Mouse (Mus musculus) embryonic fibroblast, embryonic 13.5 days (primary cell): ENCODE data around the gene Mapk9. TPM values are rescaled to one million over a fixed set of nuclear protein-coding genes. Genes with fewer than 3 reads are reported as not detected.
"Not testable (repeated sequence)": the region's sequence is repeated elsewhere in the genome, so short reads cannot be mapped to it uniquely, and the experiment has no call there.

Experiments
- H3K27ac ChIP-seq: 2 replicates; pipeline ENCODE4 v1.5.1; 2012; ENCODE audit warnings: low read length, control low read depth, inconsistent platforms; ENCODE audit not compliant: insufficient read depth
- H3K4me1 ChIP-seq: 2 replicates; pipeline ENCODE4 v1.6.1; 2011; ENCODE audit warnings: low read length; ENCODE audit not compliant: control insufficient read depth, insufficient read depth
- H3K4me3 ChIP-seq: 2 replicates; pipeline ENCODE4 v1.5.1; 2011; ENCODE audit warnings: mild to moderate bottlenecking, control low read depth, low read length; ENCODE audit not compliant: insufficient read depth
- CTCF ChIP-seq: IDR thresholded peaks from 2 replicates; pipeline ENCODE4 v1.5.1; 2011; ENCODE audit warnings: mild to moderate bottlenecking, control low read depth, low read length, moderate library complexity, borderline replicate concordance; ENCODE audit not compliant: insufficient read depth
- POLR2A ChIP-seq: IDR thresholded peaks from 2 replicates; pipeline ENCODE4 v1.6.1; 2011; ENCODE audit warnings: low read depth, mild to moderate bottlenecking, control low read depth, low read length, moderate library complexity
- polyA plus RNA-seq: library from polyadenylated mRNA; stranded (reverse); fragments of >200 nt; gene quantifications from 2 replicates; pipeline ENCODE4 v1.2.4, GENCODE M21; 2011; ENCODE audit warnings: low read depth; ENCODE audit not compliant: missing spikeins, insufficient read length

Gene Mapk9
- 62.5 and 68.5 TPM in 2 replicates for polyA plus RNA-seq

GRCm38 (mm10) chr11:49846401-49847070 lies at the start of gene Mapk9:
Gene Mapk9, plus strand, starts transcription at chr11:49846751.
- peak; percentile 58; the same call in 1 of the 2 replicates for TF ChIP-seq POLR2A
- TF ChIP-seq CTCF = peak; percentile 88

GRCm38 (mm10) chr11:49798931-49799330 lies 47.6 kb upstream of the Mapk9 start:
- Histone ChIP-seq H3K4me3 (no peak overlapping the region), H3K27ac (no peak overlapping the region)
- TF ChIP-seq CTCF (no peak), POLR2A (no peak)

More at GRCm38 (mm10) chr11:49846401-49847070, at the start of gene Mapk9:
- peak within 1 kb of the TSS; percentile 95 for H3K4me3 ChIP-seq
- no peaks in the 10 kb centered on the region for H3K4me1 ChIP-seq
- no peak within 1 kb of the TSS; the same call in 1 of the 2 replicates for H3K27ac ChIP-seq

GRCm38 (mm10) chr11:49801516-49801915 lies 45.0 kb upstream of the Mapk9 start:
- Histone ChIP-seq H3K27ac (no peak overlapping the region), H3K4me3 (no peak overlapping the region), H3K4me1 (no peaks in the 10 kb centered on the region)
- TF ChIP-seq CTCF = no peak
- TF ChIP-seq POLR2A = no peak

More at GRCm38 (mm10) chr11:49798931-49799330, 47.6 kb upstream of the Mapk9 start:
- no peaks in the 10 kb centered on the region for H3K4me1 ChIP-seq

DNA sequence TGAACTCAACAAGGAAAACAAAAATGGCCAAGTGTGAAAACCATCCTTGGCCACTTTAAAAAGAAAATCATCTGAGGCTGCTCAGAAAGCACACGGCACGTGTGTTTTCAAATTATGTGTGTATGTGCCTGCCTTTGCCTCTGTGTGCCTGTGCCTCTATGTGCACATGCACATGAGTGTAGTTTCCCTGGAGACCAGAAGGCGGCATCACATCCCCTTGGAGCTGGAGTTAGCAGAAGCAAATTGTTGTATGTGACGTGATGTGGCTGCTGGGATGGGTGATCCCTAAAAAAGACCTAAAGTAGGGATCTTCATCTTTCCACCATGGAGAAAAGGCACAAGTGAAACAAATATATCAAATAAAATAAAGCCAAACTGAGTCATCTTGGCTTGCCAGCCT lies 42.8 kb upstream of the Mapk9 start:
- H3K4me3 ChIP-seq = no peak overlapping the region
- H3K27ac ChIP-seq = no peak overlapping the region
- H3K4me1 ChIP-seq = no peaks in the 10 kb centered on the region
- TF ChIP-seq CTCF (no peak), POLR2A (no peak)

- H3K4me1 ChIP-seq = 0 out of 2 replicates have a peak, but pooled peaks cover 2% of the 10 kb centered on the region
- no peak overlapping the region for H3K4me3 ChIP-seq
- H3K27ac ChIP-seq = no peak overlapping the region
- no peak for TF ChIP-seq POLR2A
- TF ChIP-seq CTCF = no peak
Measured at GRCm38 (mm10) chr11:49806218-49806617, 40.3 kb upstream of the Mapk9 start.

GRCm38 (mm10) chr11:49808946-49809345 lies 37.6 kb upstream of the Mapk9 start:
- 0 out of 2 replicates have a peak, but pooled peaks cover 2% of the 10 kb centered on the region for H3K4me1 ChIP-seq
- TF ChIP-seq CTCF (no peak), POLR2A (no peak)
- no peak overlapping the region for H3K27ac ChIP-seq
- no peak overlapping the region for H3K4me3 ChIP-seq

- H3K27ac ChIP-seq = peak overlapping the region; percentile 51; the same call in 1 of the 2 replicates
- H3K4me1 ChIP-seq, H3K4me3 ChIP-seq: not testable (repeated sequence)
Measured at GRCm38 (mm10) chr11:49810696-49811095, 35.9 kb upstream of the Mapk9 start.

DNA sequence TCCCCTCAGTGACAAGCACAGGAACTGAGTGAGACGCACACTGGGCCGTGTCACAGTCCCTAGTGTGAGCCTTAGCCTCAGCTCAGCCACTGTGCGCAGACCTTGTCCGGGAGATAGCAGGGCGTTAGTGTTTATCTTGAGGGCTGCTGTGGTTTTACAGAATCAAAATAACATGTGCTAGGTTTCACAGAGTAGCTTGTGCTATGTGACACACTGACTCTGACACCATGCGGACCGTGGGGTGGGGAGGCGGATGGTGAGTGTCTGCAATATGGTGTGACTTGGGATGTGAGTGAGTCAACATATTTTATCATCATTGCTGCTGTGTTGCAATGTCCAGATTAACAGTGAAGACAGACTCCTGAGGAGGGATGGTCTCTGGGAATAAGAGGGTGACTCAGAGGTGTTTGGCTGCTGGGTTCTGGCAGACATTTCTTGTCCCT lies 35.4 kb upstream of the Mapk9 start:
- peak overlapping the region; percentile 51; the same call in 1 of the 2 replicates for H3K27ac ChIP-seq
- 0 out of 2 replicates have a peak, but pooled peaks cover 2% of the 10 kb centered on the region for H3K4me1 ChIP-seq
- H3K4me3 ChIP-seq = no peak overlapping the region
- TF ChIP-seq CTCF (no peak), POLR2A (no peak)

GRCm38 (mm10) chr11:49811879-49812278 lies 34.7 kb upstream of the Mapk9 start:
- no peak overlapping the region for H3K4me3 ChIP-seq
- H3K4me1 ChIP-seq = 0 out of 2 replicates have a peak, but pooled peaks cover 2% of the 10 kb centered on the region
- TF ChIP-seq CTCF (no peak), POLR2A (no peak)
- peak overlapping the region; percentile 45; the same call in 1 of the 2 replicates for H3K27ac ChIP-seq

DNA sequence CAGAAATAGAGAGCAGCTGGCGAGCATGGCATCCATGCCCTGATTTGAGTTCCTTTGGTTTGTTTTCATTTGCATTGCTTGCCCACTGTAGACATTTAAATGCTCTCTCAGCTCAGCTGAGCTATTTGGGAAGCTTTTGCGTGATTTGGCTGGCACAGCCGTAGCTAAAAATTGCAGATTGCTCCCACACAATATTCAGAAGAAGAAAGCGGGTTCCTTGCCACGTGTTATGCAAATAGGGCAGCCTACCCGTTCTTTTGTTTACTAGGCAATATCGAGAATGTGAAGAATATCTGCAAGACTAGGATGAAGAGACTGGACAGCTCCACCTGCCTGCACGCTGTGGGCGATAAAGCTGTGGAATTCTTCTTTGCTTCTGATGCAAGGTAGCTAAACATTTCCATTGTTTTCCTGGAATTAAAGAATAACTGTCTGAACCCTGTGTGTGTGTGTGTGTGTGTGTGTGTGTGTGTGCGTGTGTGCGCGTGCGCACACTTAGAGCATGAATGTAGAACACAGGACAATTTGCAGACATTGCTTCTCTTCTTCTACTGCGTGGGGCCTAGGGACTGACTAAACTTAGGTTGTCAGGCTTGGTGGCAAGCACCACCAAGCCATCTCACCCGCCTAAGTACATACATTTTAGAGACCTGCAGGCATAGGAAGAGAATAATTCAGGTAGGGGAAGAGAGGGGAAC lies 27.5 kb upstream of the Mapk9 start:
- TF ChIP-seq CTCF (no peak), POLR2A (no peak)
- H3K4me3 ChIP-seq = no peak overlapping the region
- H3K27ac ChIP-seq = no peak overlapping the region
- H3K4me1 ChIP-seq = no peaks in the 10 kb centered on the region

- TF ChIP-seq POLR2A (no peak), CTCF (no peak)
- Histone ChIP-seq H3K27ac (no peak overlapping the region), H3K4me3 (no peak overlapping the region), H3K4me1 (no peaks in the 10 kb centered on the region)
Measured at GRCm38 (mm10) chr11:49819676-49820075, 26.9 kb upstream of the Mapk9 start.
